Mouse (Mus musculus) B cell, adult 2 months (primary cell): Measurements from ENCODE around the gene Baiap2.
A peak's percentile ranks its signal among the peaks of the same experiment; 100 is the strongest.

Source experiments
- DNase-seq, 2 experiments: peaks; one replicate each; pipeline ENCODE4 v3.0.0; 2022

The Baiap2 gene

GRCm38 (mm10) chr11:120017011-120017410, 74.4 kb downstream of the Baiap2 start:
- DNase-seq: no peak

DNA sequence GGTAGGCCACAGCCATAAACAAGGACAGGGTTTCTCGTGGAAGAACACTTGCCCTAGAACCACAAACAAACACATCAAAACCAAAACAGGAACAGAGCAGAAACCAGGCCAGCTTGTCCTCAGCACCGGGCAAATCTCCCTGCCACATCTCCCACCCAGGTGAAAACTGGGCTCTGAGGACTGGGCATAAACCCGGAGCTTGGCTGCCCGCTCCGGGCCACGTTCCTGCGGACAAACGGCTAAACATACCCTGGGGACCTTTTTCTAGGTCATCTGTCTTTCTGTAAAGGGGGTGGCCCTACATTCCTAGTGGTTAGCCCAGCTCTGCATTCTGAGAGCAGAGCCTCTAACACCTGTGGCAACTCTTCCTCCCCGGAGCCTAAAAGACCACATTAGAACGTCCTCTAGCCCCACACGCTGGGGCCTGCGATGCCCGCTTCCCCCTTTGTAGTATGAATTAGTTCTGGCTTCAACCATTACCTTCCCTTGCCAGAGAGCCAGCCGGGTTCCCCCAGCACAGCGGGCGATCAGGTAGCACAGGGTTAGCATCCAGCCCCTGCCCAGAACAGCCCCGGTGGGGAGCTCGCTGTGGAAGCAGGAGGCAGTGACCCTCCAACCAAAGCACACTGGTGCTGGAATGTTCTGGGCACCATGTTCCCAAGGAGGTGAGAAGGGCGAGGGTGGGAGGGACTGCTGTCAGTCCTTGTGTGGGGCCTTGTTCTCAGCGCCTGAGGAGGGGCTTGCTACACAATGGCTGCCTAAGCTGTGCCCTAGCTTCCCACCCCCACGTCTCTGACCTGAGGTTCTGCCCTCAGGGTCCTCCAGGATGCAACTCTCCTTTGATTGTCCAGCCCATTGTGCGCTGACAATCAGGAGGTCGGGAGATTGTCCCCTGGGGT, 77.2 kb downstream of the Baiap2 start:
- DNase-seq: no peak

GRCm38 (mm10) chr11:120021367-120021766, 78.8 kb downstream of the Baiap2 start:
- DNase-seq: no peak

- DNase-seq: no peak
Observed at GRCm38 (mm10) chr11:120022216-120022615, 79.7 kb downstream of the Baiap2 start.

- no peak for DNase-seq
Observed at GRCm38 (mm10) chr11:120022841-120023240, 80.3 kb downstream of the Baiap2 start.

- no peak for DNase-seq
Observed at GRCm38 (mm10) chr11:120026941-120027340, 84.4 kb downstream of the Baiap2 start.

DNA sequence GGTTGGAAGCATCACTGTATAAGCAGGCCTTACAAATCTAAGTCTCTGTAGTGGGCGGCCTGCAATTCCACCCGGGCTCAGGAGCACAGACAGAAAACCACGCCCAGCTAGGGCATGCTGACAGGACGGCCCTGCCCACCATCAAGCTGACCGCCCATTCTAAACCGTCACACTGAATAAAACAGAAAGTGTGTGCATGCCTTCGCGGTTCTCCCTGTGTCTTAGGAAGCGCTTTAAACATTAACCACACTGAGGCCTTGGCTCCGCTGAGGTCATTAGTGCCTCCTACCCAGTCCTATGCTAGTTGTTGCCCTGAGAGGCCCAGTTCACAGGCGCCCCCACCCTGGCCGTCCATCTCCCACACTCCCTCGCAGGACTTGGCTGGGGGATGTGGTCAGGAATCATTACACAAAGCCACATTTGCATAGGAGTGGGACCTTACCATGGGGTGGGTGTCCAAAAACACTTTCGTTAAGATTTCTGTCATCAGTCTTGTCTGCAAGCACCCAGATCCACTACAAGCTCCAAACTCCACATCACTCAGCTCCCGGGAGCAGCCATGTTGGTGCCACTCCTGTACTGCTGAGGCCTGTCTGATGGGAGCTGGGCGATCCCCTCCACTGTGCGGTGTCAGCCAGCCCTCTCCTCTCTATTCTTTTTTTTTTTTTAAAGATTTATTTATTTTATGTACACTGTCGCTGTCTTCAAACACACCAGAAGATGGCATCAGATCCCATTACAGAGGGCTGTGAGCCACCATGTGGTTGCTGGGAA, 85.9 kb downstream of the Baiap2 start:
- no peak for DNase-seq

DNA sequence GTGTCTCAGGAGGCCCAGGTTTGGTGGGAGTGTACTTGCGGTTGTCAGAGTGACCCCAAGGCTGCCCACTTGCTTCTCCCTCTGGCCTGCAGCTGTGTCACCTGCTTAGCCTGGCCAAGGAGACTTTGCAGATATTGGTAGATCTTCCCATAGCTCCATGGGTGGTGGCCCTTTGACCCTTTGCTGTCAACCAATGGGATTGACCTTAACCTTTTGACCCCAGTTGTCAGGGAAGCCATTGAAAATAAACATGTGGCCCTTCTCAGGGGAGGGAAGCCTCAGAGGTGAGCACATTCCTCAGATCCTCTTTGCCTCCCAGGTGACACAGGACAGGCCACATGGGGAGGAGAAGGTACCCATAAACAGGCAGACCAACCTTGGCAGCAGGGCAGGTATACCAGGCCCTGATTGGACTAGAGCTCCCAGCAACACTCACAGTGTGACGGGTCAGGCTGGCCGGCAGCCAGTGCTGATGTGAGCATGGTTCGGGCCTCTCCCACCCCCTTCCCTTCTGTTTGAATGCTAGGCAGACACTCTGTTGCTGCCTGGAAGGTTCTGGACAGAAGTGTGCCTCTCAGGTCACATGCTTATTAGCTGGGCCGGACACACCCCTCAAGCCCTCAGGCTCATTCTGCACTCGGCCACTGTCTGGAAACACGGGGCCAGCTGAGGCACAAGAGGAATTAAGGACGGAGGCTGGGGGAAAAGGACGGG, 87.0 kb downstream of the Baiap2 start:
- DNase-seq: no peak

GRCm38 (mm10) chr11:120030145-120030901, 87.8 kb downstream of the Baiap2 start:
- peak; percentile 29 to 38 for DNase-seq

DNA sequence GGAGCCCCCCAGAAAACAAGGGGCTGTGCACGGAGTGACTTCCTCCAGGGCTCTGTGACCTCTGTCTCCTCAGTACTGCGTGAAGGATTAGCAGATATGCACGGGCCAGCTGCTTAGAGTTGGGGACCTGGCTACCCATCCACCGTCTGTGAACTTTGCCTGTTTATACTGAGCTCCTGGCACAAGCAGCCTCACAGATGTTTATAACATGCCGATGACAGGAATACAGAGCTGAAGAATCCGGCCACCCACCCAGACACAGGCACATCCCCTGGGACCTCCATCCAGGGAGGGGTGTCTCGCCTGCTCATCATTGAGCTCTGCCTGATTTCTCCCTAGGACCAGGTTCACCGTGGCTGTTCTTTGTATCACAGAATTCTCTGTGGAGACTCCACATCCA, 89.5 kb downstream of the Baiap2 start:
- DNase-seq: no peak

- DNase-seq: no peak
Observed at GRCm38 (mm10) chr11:120033473-120033872, 90.9 kb downstream of the Baiap2 start.

GRCm38 (mm10) chr11:120034306-120034705, 91.7 kb downstream of the Baiap2 start:
- no peak for DNase-seq

GRCm38 (mm10) chr11:120034762-120035161, 92.2 kb downstream of the Baiap2 start:
- no peak for DNase-seq

DNA sequence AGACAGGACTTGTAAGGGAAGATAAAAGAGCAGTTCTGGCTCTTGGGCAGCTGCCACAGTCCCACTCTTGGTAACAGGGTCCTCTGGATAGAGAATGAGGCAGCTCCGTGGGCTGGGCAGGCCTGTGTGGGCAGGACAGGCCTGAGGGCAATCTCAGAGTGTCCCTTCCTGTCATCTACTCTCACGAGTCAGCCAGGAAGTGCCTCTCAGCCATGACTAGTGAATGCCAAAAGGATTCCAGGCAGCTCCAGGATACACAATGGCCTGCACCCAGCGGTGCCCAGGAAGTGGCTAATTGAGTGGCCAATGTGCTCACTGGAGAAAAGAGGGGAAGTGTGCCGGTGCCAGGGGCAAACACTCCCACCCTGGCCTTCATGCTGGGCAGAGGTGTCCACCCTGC, 97.0 kb downstream of the Baiap2 start:
- DNase-seq: no peak

DNA sequence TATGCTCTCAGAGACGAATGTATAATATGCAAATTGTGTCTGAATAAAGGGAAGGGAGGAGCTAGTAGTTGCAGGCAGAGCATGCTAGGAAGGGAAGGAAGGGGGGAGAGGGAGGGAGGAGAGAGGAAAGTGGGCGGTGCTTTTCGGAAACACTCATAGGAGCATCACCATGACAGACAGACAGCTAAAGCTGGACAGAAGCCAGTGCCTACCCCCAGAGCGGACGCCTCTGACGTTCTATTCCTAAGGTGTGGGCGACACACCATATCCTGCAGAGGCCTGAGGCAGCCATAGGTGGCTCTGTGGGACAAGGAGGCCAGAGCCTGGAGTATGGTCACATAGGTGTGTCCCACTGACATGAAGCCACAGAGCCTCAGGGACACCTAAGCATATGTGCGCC, 97.9 kb downstream of the Baiap2 start:
- no peak for DNase-seq

- DNase-seq: no peak
Observed at GRCm38 (mm10) chr11:120041191-120042123, 98.9 kb downstream of the Baiap2 start.

GRCm38 (mm10) chr11:120042141-120042838, 99.7 kb downstream of the Baiap2 start:
- no peak for DNase-seq

DNA sequence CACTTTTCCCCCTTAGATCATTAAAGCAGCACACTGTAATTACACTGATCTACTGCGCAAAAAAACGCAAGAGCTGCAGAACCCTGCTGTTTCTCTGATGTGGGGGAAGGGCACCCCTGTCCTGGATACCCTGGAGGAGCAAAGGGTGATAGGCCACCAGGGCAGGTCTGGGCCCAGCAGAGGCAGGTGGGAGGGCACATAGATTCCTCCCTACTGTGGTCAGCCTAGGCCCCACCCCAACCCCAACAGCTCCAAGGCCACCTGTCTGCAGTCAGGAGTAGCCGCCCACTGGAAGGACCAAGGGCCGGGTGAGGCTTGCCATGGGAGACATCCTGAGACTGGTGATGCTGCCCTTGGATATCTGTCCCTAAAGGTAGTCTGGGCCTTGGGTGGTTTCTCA, 102.8 kb downstream of the Baiap2 start:
- DNase-seq: no peak

GRCm38 (mm10) chr11:120045839-120046552, 103.4 kb downstream of the Baiap2 start:
- DNase-seq: no peak

GRCm38 (mm10) chr11:120046553-120047191, 104.1 kb downstream of the Baiap2 start, which contains the start of gene Aatk:
Gene Aatk (minus strand): TSS chr11:120047167.
- no peak for DNase-seq
